Mouse (Mus musculus) CH12.LX (cell line): ENCODE data around the gene Rragd. TPM values are rescaled to one million over a fixed set of nuclear protein-coding genes. Genes with fewer than 3 reads are reported as not detected.

ENCODE experiments used
- DNase-seq: peaks from one replicate; pipeline ENCODE4 v3.0.0-alpha.2; 2013; ENCODE audit errors: extremely low read depth
- H3K27ac ChIP-seq: 2 replicates; pipeline ENCODE4 v1.5.1; 2012; ENCODE audit warnings: low read depth, mild to moderate bottlenecking, control low read depth, moderate library complexity; ENCODE audit not compliant: insufficient read depth
- H3K27me3 ChIP-seq: replicated peaks from 2 replicates; pipeline ENCODE3; 2012; ENCODE audit warnings: inconsistent platforms
- H3K36me3 ChIP-seq, 2 experiments: replicated peaks in 1 of 2; 2 replicates each; pipeline versions ENCODE3 to v1.6.1; 2012; ENCODE audit warnings: inconsistent platforms in 1 of 2, low read length in 1 of 2, mild to moderate bottlenecking in 1 of 2, mixed read lengths in 1 of 2, moderate library complexity in 1 of 2; ENCODE audit not compliant: control insufficient read depth in 1 of 2, insufficient read depth in 1 of 2
- H3K4me1 ChIP-seq, 2 experiments: 2 replicates each; pipeline ENCODE4 v1.6.1; 2012; ENCODE audit warnings: inconsistent platforms in 1 of 2, moderate library complexity in 1 of 2; ENCODE audit not compliant: insufficient read depth in 2 of 2, control insufficient read depth in 1 of 2
- H3K4me2 ChIP-seq: 2 replicates; pipeline ENCODE4 v1.6.1; 2012; ENCODE audit warnings: low read depth, mild to moderate bottlenecking, control low read depth; ENCODE audit not compliant: poor library complexity, insufficient read depth, severe bottlenecking
- H3K4me3 ChIP-seq, 3 experiments: fragments of 150-350 bp in 1 of 3; sonication (generic) in 1 of 3; replicated peaks in 1 of 3; 2 replicates each; pipeline versions ENCODE3 to v1.5.1; 2011 to 2012; ENCODE audit warnings: low read depth in 2 of 3, low read length in 2 of 3, mild to moderate bottlenecking in 2 of 3, moderate library complexity in 2 of 3, control low read depth in 1 of 3, improper control_type of control experiment in 1 of 3, inconsistent platforms in 1 of 3, mixed read lengths in 1 of 3; ENCODE audit not compliant: poor library complexity in 1 of 3
- H3K79me2 ChIP-seq: replicated peaks from 2 replicates; pipeline ENCODE4 v1.6.1; 2012; ENCODE audit warnings: mild to moderate bottlenecking, moderate library complexity; ENCODE audit not compliant: control insufficient read depth, poor library complexity, insufficient read depth, severe bottlenecking; ENCODE audit errors: extremely low read depth
- H3K9ac ChIP-seq: 2 replicates; pipeline ENCODE4 v1.6.1; 2012; ENCODE audit warnings: low read depth, mild to moderate bottlenecking, control low read depth, moderate library complexity; ENCODE audit not compliant: insufficient read depth
- H3K9me3 ChIP-seq: replicated peaks from 2 replicates; pipeline ENCODE3; 2012; ENCODE audit warnings: low read length, inconsistent platforms, mixed read lengths
- BHLHE40 ChIP-seq: IDR thresholded peaks from 2 replicates; pipeline ENCODE4 v1.6.1; 2011; ENCODE audit warnings: mild to moderate bottlenecking, low read depth, low read length, improper control_type of control experiment
- CHD1 ChIP-seq: IDR thresholded peaks from 2 replicates; pipeline ENCODE4 v1.6.1; 2012; ENCODE audit warnings: low read depth, low read length, improper control_type of control experiment, inconsistent platforms
- CTCF ChIP-seq, 2 experiments: IDR thresholded peaks in 1 of 2; conservative IDR thresholded peaks in 1 of 2; 2 replicates each; pipeline ENCODE4 v1.5.1; 2011 to 2012; ENCODE audit warnings: low read depth in 2 of 2, low read length in 2 of 2, improper control_type of control experiment in 1 of 2, inconsistent platforms in 1 of 2, mild to moderate bottlenecking in 1 of 2, moderate library complexity in 1 of 2
- E2F4 ChIP-seq: IDR thresholded peaks from 2 replicates; pipeline ENCODE4 v1.6.1; 2011; ENCODE audit warnings: low read depth, low read length, improper control_type of control experiment; ENCODE audit not compliant: insufficient replicate concordance
- ETS1 ChIP-seq: conservative IDR thresholded peaks from 2 replicates; pipeline ENCODE4 v1.6.1; 2012; ENCODE audit warnings: low read depth, mild to moderate bottlenecking, inconsistent platforms, low read length, improper control_type of control experiment, moderate library complexity
- GABPA ChIP-seq: IDR thresholded peaks from 2 replicates; pipeline ENCODE4 v1.6.1; 2012; ENCODE audit warnings: low read depth, low read length, improper control_type of control experiment, inconsistent platforms; ENCODE audit not compliant: insufficient replicate concordance
- HCFC1 ChIP-seq: IDR thresholded peaks from 2 replicates; pipeline ENCODE4 v1.6.1; 2012; ENCODE audit warnings: low read depth, mild to moderate bottlenecking, inconsistent platforms, low read length, improper control_type of control experiment
- MEF2A ChIP-seq: IDR thresholded peaks from 2 replicates; pipeline ENCODE4 v1.6.1; 2014; ENCODE audit warnings: low read depth, mild to moderate bottlenecking, inconsistent platforms, low read length, improper control_type of control experiment, borderline replicate concordance
- MXI1 ChIP-seq: IDR thresholded peaks from 2 replicates; pipeline ENCODE4 v1.6.1; 2011; ENCODE audit warnings: mild to moderate bottlenecking, low read depth, low read length, improper control_type of control experiment
- NRF1 ChIP-seq: IDR thresholded peaks from 2 replicates; pipeline ENCODE4 v1.6.1; 2014; ENCODE audit warnings: low read depth, mild to moderate bottlenecking, inconsistent platforms, low read length, improper control_type of control experiment, moderate library complexity
- RAD21 ChIP-seq: IDR thresholded peaks from 2 replicates; pipeline ENCODE4 v1.6.1; 2011; ENCODE audit warnings: low read depth, mild to moderate bottlenecking, low read length, improper control_type of control experiment, moderate library complexity
- SIN3A ChIP-seq: IDR thresholded peaks from 2 replicates; pipeline ENCODE4 v1.6.1; 2012; ENCODE audit warnings: low read length, improper control_type of control experiment, inconsistent platforms
- TBP ChIP-seq: conservative IDR thresholded peaks from 2 replicates; pipeline ENCODE4 v1.6.1; 2011; ENCODE audit warnings: low read depth, low read length, improper control_type of control experiment
- TCF12 ChIP-seq: IDR thresholded peaks from 2 replicates; pipeline ENCODE4 v1.6.1; 2014; ENCODE audit warnings: low read depth, mild to moderate bottlenecking, inconsistent platforms, low read length, improper control_type of control experiment
- UBTF ChIP-seq: IDR thresholded peaks from 2 replicates; pipeline ENCODE4 v1.6.1; 2012; ENCODE audit warnings: low read depth, mild to moderate bottlenecking, inconsistent platforms, low read length, improper control_type of control experiment, moderate library complexity
- ZC3H11A ChIP-seq: IDR thresholded peaks from 2 replicates; pipeline ENCODE4 v1.6.1; 2012; ENCODE audit warnings: low read depth, mild to moderate bottlenecking, inconsistent platforms, low read length, improper control_type of control experiment
- ZKSCAN1 ChIP-seq: IDR thresholded peaks from 2 replicates; pipeline ENCODE4 v1.6.1; 2012; ENCODE audit warnings: low read depth, inconsistent platforms, low read length, improper control_type of control experiment, borderline replicate concordance
- ZMIZ1 ChIP-seq: IDR thresholded peaks from 2 replicates; pipeline ENCODE4 v1.6.1; 2012; ENCODE audit warnings: low read depth, mild to moderate bottlenecking, inconsistent platforms, low read length, improper control_type of control experiment
- ZNF384 ChIP-seq: IDR thresholded peaks from 2 replicates; pipeline ENCODE4 v1.6.1; 2012; ENCODE audit warnings: low read depth, low read length, improper control_type of control experiment, inconsistent platforms
- dilution Hi-C: fragments of 300-500 bp; cut with MboI; formaldehyde crosslinking; loops from 2 replicates; pipeline ENCODE4 v1.14.3; 2020; ENCODE audit warnings: low sequenced_read_pairs; ENCODE audit not compliant: extremely low pct_unique_long_range_greater_than_20kb, extremely low pct_ligation_motif_present
- in situ Hi-C: fragments of 300-500 bp; cut with MboI; formaldehyde crosslinking; loops from 3 replicates; pipeline ENCODE4 v1.14.3; 2019; ENCODE audit warnings: low sequenced_read_pairs, low pct_ligation_motif_present, low pct_unique_long_range_greater_than_20kb, mixed read lengths
- polyA plus RNA-seq: library from polyadenylated mRNA; unstranded; fragments of >175 nt; gene quantifications from 2 replicates; pipeline ENCODE4 v1.2.1, GENCODE M21; 2012; ENCODE audit warnings: low read depth; ENCODE audit not compliant: insufficient read length
- total RNA-seq, 2 experiments: library from RNA; depleted of rRNA; stranded (reverse); fragments of 300-350 nt in 1 of 2; fragments of >200 nt in 1 of 2; gene quantifications; 2 replicates each; pipeline ENCODE4 v1.2.3; 2012 to 2014

The Rragd gene
- total and polyA plus RNA-seq, 3 experiments = 0.46 to 1.4 (median 1.1) TPM

DNA sequence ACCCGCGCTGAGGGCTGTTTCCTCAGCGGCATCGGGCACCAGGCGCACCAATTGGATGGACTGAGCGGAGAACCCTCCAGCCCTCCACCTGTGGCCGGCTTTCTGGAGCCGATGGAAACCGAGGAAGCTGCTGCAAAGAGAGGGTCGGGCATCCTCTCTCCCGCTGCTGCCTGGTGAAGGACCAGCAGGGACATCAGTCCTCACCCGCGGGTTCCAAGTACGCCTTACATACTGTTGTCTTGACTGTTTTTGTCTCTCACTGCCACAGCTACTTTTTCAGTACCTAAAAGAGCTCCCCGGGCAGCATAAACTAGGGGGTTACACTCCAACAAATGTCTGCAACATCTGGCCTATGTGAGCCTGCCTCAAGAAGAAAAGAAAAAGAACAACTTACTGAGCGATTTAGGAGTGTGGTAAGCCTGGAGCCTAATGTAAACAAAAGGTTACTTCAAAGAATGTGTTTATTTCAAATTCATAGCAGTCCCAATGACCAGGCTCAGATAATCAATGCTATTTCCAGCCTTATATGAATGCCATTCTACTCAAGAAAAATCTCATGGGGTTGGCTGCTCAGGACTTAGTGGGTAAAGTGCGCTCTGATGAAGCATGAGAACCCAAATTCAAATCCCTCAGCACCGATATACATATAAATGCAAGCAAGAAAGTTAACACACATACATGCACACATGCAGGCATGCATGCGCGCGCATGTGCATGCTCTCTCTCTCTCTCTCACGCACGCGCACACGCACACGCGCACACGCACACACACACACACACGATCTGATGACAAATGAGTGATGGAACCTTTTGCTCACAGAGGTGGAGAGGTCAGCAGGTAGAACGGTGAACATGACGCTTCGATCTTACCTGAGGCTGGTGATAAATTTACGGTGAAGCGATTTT lies 31.5 kb upstream of the Rragd start:
- H3K9me3 ChIP-seq = no peaks in the 10 kb centered on the region
- dilution Hi-C loops (no loop called here), in situ Hi-C loops (loop anchor here (25.0 kb wide), 1 partner anchor 189 kb away; no protein-coding TSS in a partner anchor)
- TF ChIP-seq MEF2A (0 out of 2 replicates have a peak, but pooled peaks have one; percentile 0), HCFC1 (peak; percentile 5; the same call in 1 of the 2 replicates), ETS1 (no peak)
- peak overlapping the region; percentile 57 for H3K4me2 ChIP-seq
- H3K4me1 ChIP-seq = peaks cover 2 to 10% of the 10 kb centered on the region in 2 experiments; a peak in 2 of 4 replicates
- peak overlapping the region; percentile 40 to 87 (median 77) for H3K4me3 ChIP-seq
- H3K9ac ChIP-seq = no peak overlapping the region
- no peaks in the 10 kb centered on the region for H3K36me3 ChIP-seq
- no peak for DNase-seq
- H3K79me2 ChIP-seq = no peaks in the 10 kb centered on the region
- H3K27ac ChIP-seq = no peak overlapping the region
- no peaks in the 10 kb centered on the region for H3K27me3 ChIP-seq

DNA sequence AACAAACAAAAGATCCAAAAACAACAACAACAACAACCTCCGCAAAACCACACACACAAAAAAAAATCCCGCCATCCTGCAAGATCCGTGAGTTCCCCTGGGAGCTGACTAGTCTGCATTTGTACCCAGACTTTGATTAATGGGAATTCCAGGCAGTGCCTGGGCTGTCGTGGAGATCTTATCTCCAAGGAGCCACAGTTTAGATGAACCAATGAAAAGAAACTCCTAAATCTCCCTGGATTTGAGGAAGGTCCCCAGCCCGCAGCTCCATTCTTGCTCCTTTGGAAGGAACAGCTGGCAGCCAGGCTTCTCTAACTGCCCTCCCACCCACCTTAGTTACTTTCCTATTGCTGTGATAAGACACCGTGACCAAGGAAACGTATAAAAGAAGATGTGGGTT lies 30.2 kb upstream of the Rragd start:
- TF ChIP-seq ZKSCAN1 (no peak), ZNF384 (no peak), ZC3H11A (no peak), SIN3A (no peak), TCF12 (no peak), RAD21 (no peak), CHD1 (no peak), E2F4 (no peak), UBTF (no peak), BHLHE40 (no peak), GABPA (no peak), ETS1 (no peak), CTCF (conservative IDR thresholded peaks at IDR 0.05 in 1 of 2, IDR thresholded peaks at IDR 0.05 in 1 of 2; ENCODE audit: low read depth in 2 of 2, low read length in 2 of 2) (no peak), MXI1 (no peak), TBP (no peak), MEF2A (no peak), NRF1 (no peak), ZMIZ1 (no peak)
- Histone ChIP-seq H3K9me3 (no peaks in the 10 kb centered on the region), H3K27ac (no peak overlapping the region), H3K79me2 (no peaks in the 10 kb centered on the region), H3K9ac (no peak overlapping the region), H3K4me3 (no peak overlapping the region), H3K4me2 (no peak overlapping the region), H3K27me3 (no peaks in the 10 kb centered on the region), H3K4me1 (peaks cover 2 to 14% of the 10 kb centered on the region in 2 experiments; a peak in 2 of 4 replicates), H3K36me3 (no peaks in the 10 kb centered on the region)
- no peak for DNase-seq
- in situ Hi-C loops = loop anchor here (25.0 kb wide), 1 partner anchor 190 kb away; no protein-coding TSS in a partner anchor
- dilution Hi-C loops = no loop called here
